Mouse (Mus musculus): ENCODE results near the gene Slc35b1. TPM values are rescaled to one million over a fixed set of nuclear protein-coding genes. Genes with fewer than 3 reads are reported as not detected.
"Not testable (repeated sequence)": the region's sequence is repeated elsewhere in the genome, so short reads cannot be mapped to it uniquely, and the experiment has no call there.

The Slc35b1 gene
- polyA plus RNA-seq, 1 experiment from 2014 or later = 125 TPM

DNA sequence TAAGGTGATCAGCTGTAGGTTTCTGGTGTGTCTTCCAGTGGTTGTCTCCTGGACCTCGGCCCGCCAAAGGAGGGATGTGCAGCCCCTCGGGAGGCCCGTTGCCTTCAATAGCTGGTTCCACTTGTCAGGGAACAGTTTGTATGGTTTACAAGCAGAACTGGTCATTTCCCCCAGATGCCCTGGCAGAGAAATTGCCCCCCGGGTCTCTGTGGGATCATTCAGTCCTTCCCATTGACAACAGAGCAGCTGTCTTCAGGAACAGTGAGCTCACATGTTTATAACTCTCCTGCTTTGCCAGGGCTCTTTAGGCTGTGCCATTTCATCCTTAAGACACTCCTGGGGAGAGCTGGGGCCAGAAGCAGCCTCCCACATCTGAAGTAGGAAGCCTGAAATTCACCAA, 9.6 kb downstream of the Slc35b1 start:
- peaks cover 33% of the 10 kb centered on the region for H3K36me3 ChIP-seq
- no peaks in the 10 kb centered on the region for H3K27me3 ChIP-seq
- ATAC-seq (ENCODE audit: insufficient number of reproducible peaks, insufficient read depth, low FRiP score, low TSS enrichment, low read depth) = no peak
- 27% methylated on average over 5 of the region's 5 CpGs for WGBS
- no peak overlapping the region for H3K27ac ChIP-seq
- no peaks in the 10 kb centered on the region; the same call in 1 of the 2 replicates for H3K4me1 ChIP-seq (replicated peaks)
- no peak overlapping the region for H3K4me3 ChIP-seq (replicated peaks)
- H3K4me2 ChIP-seq = no peak overlapping the region
- H3K9me3 ChIP-seq = no peaks in the 10 kb centered on the region
- no peak overlapping the region for H3K9ac ChIP-seq (replicated peaks)

DNA sequence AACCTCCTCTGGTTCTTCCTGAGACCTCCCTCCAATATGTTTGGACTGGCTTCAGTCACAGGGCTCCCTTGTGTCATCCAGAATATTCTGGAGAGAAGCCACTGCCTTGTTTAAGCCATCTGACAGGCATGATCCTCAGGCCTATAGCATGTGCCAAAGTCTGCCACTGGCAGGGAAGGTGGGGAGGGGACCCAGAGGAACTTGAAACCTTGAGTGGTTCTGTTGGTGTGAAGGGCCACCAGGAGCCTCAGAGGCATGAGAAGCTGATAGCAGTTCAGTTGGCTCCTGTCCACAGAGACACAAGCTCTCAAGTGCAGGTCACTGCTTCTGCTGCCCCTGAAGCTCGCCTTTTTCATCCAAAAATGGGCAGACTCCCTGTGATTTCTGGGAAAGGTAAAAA, 12.1 kb downstream of the Slc35b1 start:
- H3K9ac ChIP-seq (replicated peaks) = no peak overlapping the region; the same call in 1 of the 2 replicates
- H3K27ac ChIP-seq = no peak overlapping the region
- no peaks in the 10 kb centered on the region for H3K27me3 ChIP-seq
- no peaks in the 10 kb centered on the region for H3K9me3 ChIP-seq
- H3K4me1 ChIP-seq (replicated peaks) = no peaks in the 10 kb centered on the region; the same call in 1 of the 2 replicates
- no peak overlapping the region for H3K4me3 ChIP-seq (replicated peaks)
- 47% methylated on average over 1 of the region's 1 CpGs for WGBS
- H3K36me3 ChIP-seq = peaks cover 9% of the 10 kb centered on the region
- no peak overlapping the region for H3K4me2 ChIP-seq
- no peak for ATAC-seq (ENCODE audit: insufficient number of reproducible peaks, insufficient read depth, low FRiP score, low TSS enrichment, low read depth)

DNA sequence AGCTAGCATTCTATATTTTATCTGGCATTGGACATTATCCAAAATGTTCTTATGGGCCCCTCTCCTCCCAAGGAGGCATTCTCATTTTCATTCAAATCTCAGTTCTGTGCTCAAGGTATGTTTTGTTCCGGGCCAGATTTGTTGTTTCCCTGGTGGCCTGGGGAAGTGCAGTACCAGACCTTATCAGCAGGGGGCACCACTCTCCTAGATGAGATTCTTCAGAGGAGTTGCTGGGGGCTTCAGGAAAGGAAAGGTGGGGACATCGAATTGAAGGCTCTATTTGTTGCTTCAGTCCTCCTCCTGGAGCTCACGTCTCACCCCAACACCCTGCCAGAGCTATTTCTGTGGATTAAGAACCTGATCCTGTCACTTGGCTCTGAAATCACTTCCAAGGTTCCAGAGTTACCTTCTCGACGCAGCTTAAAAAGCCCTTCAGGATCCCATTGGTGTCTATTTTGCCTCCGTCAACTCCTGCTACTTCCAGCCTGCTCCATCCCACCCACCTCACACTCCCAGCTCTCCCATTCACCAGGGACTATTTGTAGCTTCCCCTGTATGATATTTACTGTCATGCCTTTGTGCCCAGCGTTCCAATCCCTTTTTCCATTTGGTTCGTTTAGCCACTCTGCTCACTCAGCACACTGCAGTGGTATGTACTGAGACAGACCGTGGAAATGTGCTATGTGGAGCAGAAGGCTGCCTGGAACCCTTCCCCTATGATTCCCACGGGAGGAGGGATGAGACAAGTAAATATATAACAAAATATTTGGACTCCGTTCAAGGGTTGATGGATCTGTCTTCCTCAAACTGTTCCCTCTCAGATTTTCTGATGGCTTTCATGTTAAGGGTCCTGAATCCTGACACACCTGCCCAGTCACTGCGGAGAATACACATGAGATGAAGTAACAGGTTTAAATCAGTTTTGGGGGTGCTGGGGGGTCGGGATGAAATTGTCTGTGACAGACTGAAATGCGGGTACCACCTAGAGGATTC, 13.6 kb downstream of the Slc35b1 start:
- Histone ChIP-seq H3K9me3 (no peaks in the 10 kb centered on the region), H3K4me2 (no peak overlapping the region), H3K36me3 (0 out of 2 replicates have a peak, but pooled peaks cover 2% of the 10 kb centered on the region), H3K9ac (replicated peaks) (no peak overlapping the region), H3K4me3 (replicated peaks) (no peak overlapping the region), H3K27ac (no peak overlapping the region), H3K27me3 (no peaks in the 10 kb centered on the region), H3K4me1 (replicated peaks) (no peaks in the 10 kb centered on the region; the same call in 1 of the 2 replicates)
- ATAC-seq (ENCODE audit: insufficient number of reproducible peaks, insufficient read depth, low FRiP score, low TSS enrichment, low read depth) = no peak
- WGBS = 62% methylated on average over 14 of the region's 14 CpGs

DNA sequence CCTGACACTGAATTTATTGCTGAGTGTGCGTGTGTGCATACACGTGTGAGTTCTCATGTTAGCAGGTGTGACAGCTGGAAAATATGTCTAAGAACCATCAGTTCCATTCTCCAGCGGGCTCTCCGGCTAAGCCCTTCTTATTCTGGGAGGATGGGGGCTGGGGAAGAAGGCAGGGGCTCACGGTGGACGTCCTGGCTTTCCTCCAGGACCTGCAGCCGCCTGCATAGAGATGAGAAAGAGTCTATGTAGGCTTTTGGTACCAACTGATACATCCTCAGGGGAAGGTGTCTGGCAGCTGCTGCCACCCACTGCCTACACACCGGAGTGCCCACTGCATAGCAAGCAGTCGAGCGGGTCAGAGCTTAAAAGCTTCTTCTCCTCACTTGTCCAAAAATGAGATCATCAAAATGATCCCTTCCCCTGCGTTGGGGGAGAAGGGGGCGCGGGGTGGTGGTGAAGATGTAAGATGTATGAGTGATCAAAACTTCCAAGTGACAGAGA, 15.1 kb downstream of the Slc35b1 start:
- ATAC-seq (ENCODE audit: insufficient number of reproducible peaks, insufficient read depth, low FRiP score, low TSS enrichment, low read depth) = no peak
- no peak overlapping the region for H3K9ac ChIP-seq (replicated peaks)

DNA sequence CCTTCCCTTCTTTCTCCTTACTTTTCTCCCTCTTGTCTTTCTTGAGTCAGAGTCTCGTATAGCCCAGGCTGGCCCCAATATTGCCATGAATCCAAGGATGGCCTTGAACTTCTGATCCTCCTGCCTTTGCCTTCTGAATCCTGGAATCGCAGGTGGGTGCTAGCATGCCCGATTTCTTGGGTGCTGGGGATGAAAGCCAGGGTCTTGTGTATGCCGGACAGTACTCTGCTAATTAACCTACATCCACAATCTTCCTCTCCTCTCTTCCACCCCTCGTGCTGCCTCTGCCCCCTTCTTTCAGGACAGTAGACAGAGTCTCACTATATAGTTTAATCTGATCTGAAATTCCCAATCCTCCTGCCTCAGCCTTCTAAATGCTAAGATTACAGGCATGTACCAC, 17.1 kb downstream of the Slc35b1 start:
- WGBS = 86% methylated on average over 5 of the region's 5 CpGs
- Histone ChIP-seq H3K36me3 (no peaks in the 10 kb centered on the region), H3K9me3 (no peaks in the 10 kb centered on the region), H3K4me1 (replicated peaks) (0 out of 2 replicates have a peak, but pooled peaks cover 3% of the 10 kb centered on the region), H3K27me3 (no peaks in the 10 kb centered on the region), H3K27ac (no peak overlapping the region), H3K9ac (replicated peaks) (no peak overlapping the region), H3K4me2 (no peak overlapping the region), H3K4me3 (replicated peaks) (no peak overlapping the region)
- ATAC-seq (ENCODE audit: insufficient number of reproducible peaks, insufficient read depth, low FRiP score, low TSS enrichment, low read depth) = no peak

More for the DNA sequence above, 15.1 kb downstream of the Slc35b1 start:
- Histone ChIP-seq H3K4me3 (replicated peaks) (no peak overlapping the region), H3K4me1 (replicated peaks) (0 out of 2 replicates have a peak, but pooled peaks cover 3% of the 10 kb centered on the region), H3K27me3 (no peaks in the 10 kb centered on the region), H3K27ac (no peak overlapping the region), H3K4me2 (no peak overlapping the region), H3K9me3 (no peaks in the 10 kb centered on the region), H3K36me3 (no peaks in the 10 kb centered on the region)
- 80% methylated on average over 13 of the region's 13 CpGs for WGBS

DNA sequence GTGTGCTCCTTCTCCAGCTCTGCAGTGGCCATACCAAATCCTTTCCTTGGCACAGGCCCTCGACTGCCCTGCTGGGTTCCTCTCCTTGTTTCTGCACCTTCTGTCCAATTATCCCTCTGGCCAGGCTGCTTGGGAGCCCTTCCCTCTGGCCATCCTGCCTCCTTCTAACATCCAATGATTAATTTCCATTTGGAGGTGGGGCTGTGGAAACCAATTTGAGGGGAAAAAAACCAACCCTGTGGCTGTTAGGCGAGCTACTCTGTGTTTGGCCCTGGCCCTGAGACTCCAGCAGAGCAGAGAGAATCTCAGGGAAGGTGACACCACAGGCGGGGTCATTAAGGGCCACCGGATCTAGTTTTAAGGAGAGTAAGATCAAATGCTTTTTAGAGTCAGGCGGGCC, 17.7 kb downstream of the Slc35b1 start:
- Histone ChIP-seq H3K9ac (replicated peaks) (no peak overlapping the region; the same call in 1 of the 2 replicates), H3K27ac (no peak overlapping the region), H3K36me3 (no peaks in the 10 kb centered on the region), H3K27me3 (no peaks in the 10 kb centered on the region), H3K4me3 (replicated peaks) (no peak overlapping the region), H3K4me1 (replicated peaks) (0 out of 2 replicates have a peak, but pooled peaks cover 3% of the 10 kb centered on the region), H3K9me3 (no peaks in the 10 kb centered on the region), H3K4me2 (no peak overlapping the region)
- 10% methylated on average over 5 of the region's 5 CpGs for WGBS
- no peak for ATAC-seq (ENCODE audit: insufficient number of reproducible peaks, insufficient read depth, low FRiP score, low TSS enrichment, low read depth)

DNA sequence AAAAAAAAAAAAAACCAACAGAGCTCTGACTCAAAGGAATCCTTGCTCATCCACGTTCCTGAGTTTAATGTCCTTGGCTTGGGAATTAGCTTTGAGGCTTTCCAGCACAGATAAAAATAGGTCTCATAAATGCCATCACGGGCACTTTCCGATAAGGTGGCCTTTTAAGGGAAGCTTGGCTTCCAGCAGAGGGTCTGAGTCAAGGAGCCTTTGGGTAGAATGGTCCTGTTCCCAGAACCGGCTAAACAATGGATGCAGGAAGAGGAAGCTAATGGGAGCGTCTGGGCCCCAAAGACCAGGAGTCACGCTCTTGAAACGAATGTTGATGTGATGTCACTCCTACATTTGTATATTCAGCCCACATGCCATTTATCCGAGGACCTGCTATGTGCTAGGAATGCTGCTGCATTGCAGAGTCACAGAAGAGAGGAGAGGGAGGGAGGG, 18.2 kb downstream of the Slc35b1 start:
- WGBS = 33% methylated on average over 8 of the region's 8 CpGs

DNA sequence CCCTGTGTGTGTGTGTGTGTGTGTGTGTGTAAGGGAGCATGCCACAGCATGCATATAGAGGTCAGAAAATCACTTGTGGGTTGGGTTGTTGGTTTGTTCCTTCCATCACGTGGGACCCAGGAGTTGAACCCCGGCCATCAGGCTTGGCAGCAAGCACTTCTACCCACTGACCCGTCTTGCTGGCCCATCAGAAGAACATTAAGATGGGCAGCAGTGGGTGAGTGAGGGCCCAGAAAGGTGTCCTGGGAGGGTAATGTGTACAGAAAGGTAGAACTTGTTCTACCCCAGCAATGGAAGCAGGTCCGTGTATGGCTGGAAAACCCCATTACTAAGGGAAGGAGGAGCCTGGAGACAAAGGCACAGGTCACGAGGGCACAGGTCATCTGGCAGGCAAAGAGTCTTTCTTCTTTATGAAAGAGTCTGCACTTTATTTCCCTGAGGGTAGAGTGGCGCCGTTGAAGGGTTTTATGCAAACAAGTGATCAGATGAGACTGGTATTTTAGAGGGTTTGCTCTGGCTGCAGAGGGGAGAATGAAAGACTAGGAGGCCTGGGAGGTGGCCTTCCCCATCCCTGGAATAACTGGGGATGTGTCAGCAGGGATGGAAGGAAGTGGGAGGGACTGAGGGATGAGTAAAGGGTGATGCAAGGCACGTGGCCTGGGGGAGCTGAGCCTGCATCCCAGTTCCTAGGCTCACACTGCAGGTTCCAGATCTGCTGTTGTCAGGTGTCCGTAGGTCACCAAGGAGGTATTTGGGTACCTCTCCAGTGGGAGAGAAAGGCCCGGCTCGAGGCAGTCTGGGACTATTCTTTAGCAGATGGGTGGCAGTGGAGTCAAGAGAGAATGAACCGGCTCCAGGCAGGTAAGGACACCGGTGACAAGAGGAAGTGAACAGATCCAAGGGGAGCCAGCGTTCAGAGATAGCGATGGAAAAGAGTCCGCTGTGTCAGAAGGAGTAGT, 19.2 kb downstream of the Slc35b1 start:
- Histone ChIP-seq H3K4me1 (replicated peaks) (0 out of 2 replicates have a peak, but pooled peaks cover 3% of the 10 kb centered on the region), H3K4me2 (no peak overlapping the region), H3K36me3 (no peaks in the 10 kb centered on the region), H3K4me3 (replicated peaks) (no peak overlapping the region), H3K9ac (replicated peaks) (no peak overlapping the region), H3K27me3 (no peaks in the 10 kb centered on the region), H3K27ac (no peak overlapping the region), H3K9me3 (no peaks in the 10 kb centered on the region)
- ATAC-seq (ENCODE audit: insufficient number of reproducible peaks, insufficient read depth, low FRiP score, low TSS enrichment, low read depth) = no peak
- 73% methylated on average over 16 of the region's 16 CpGs for WGBS

More for the DNA sequence above, 18.2 kb downstream of the Slc35b1 start:
- no peak overlapping the region for H3K4me2 ChIP-seq
- no peak overlapping the region for H3K27ac ChIP-seq
- no peaks in the 10 kb centered on the region for H3K9me3 ChIP-seq
- no peaks in the 10 kb centered on the region for H3K27me3 ChIP-seq
- no peak for ATAC-seq (ENCODE audit: insufficient number of reproducible peaks, insufficient read depth, low FRiP score, low TSS enrichment, low read depth)
- 0 out of 2 replicates have a peak, but pooled peaks cover 3% of the 10 kb centered on the region for H3K4me1 ChIP-seq (replicated peaks)
- H3K36me3 ChIP-seq = no peaks in the 10 kb centered on the region
- no peak overlapping the region for H3K9ac ChIP-seq (replicated peaks)
- H3K4me3 ChIP-seq (replicated peaks) = no peak overlapping the region

DNA sequence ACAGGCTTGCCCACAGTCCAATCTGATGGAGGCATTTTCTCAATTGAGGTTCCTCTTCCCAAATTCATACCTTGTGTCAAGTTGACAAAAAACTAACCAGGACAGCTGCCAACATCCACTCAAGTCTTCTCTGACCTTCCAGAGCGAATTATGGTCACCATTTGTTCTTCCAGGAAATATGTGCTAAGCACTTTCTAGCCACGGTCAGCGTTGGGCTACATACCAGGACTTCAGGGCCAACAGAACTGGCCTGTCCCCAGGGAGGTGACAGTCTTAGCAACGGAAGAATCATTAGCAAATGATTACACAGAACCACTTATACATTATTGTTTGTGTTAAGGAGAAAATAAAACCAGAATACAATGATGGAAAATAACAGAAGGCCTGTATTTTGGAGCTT, 21.3 kb downstream of the Slc35b1 start:
- Histone ChIP-seq H3K27ac (no peak overlapping the region), H3K36me3 (no peaks in the 10 kb centered on the region), H3K4me2 (no peak overlapping the region), H3K27me3 (no peaks in the 10 kb centered on the region), H3K4me3 (replicated peaks) (no peak overlapping the region), H3K4me1 (replicated peaks) (0 out of 2 replicates have a peak, but pooled peaks cover 3% of the 10 kb centered on the region), H3K9ac (replicated peaks) (no peak overlapping the region), H3K9me3 (no peaks in the 10 kb centered on the region)
- WGBS = 81% methylated on average over 4 of the region's 4 CpGs
- ATAC-seq (ENCODE audit: insufficient number of reproducible peaks, insufficient read depth, low FRiP score, low TSS enrichment, low read depth) = no peak

DNA sequence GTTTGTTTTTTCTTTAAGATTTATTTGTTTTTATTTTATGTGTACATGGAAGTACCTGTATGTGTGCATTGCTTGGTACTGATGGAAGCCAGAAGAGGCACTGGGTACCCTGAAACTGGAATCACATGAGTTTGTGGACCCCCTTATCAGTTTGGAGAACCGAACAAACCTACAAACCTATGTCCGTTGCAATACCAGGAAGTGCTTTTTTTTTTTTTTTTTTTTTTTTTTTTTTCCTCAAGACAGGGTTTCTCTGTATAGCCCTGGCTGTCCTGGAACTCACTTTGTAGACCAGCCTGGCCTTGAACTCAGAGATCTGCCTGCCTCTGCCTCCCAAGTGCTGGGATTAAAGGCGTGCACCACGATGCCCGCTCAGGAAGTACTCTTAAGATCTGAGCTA, 21.9 kb downstream of the Slc35b1 start:
- 92% methylated on average over 5 of the region's 5 CpGs for WGBS
- H3K9me3 ChIP-seq; H3K27ac ChIP-seq; ATAC-seq (ENCODE audit: insufficient number of reproducible peaks, insufficient read depth, low FRiP score, low TSS enrichment, low read depth); H3K27me3 ChIP-seq; H3K36me3 ChIP-seq; H3K4me2 ChIP-seq; H3K9ac ChIP-seq (replicated peaks); H3K4me3 ChIP-seq (replicated peaks); H3K4me1 ChIP-seq (replicated peaks): not testable (repeated sequence)

All from limb, embryonic 12.5 days (tissue).